Mouse (Mus musculus): ENCODE data around the gene 1700017B05Rik.
"Not testable (repeated sequence)": the region's sequence is repeated elsewhere in the genome, so short reads cannot be mapped to it uniquely, and the experiment has no call there.

Gene 1700017B05Rik

GRCm38 (mm10) chr9:57217220-57217619, 45.2 kb downstream of the 1700017B05Rik start:
- no peak for DNase-seq (ENCODE audit: low read depth)

- no peak for DNase-seq (ENCODE audit: low read depth)
Observed at GRCm38 (mm10) chr9:57214500-57214899, 47.9 kb downstream of the 1700017B05Rik start.

DNA sequence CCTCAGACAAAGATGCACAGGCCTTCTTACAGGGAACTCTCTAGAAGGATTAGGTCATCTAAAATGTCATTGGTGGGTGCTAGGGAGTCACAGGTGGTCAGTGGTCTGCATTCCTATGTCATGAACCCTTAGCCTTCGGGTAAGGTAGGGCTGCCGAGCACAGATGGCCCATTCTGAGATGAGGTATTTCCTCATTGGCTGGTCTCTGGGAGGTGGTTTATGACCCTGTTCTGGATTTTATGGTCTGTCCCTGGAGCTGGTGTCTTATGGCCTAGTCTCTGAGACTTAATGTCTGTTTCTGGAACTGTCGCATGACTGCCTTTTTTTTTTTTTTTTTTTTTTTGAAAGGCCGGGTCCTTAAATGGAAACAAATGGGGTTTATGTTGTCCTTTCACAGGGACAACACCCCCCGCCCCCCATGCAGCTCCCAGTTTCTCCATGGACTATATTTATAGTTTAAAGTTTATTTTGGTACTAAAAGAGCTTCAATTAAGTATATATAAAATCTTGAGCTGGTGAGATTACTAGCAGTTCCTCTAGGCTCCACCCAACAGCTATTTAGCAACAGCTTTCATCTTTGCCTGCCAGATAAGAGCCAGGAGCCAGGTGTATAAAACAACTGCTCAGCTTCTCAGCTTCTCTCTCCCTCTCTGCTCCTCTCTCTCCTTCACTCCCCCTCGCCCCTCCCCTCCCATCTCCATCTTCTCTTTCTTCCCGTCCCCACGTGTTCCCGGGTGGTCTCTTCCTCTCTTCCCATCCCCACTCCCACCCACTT, 49.8 kb downstream of the 1700017B05Rik start:
- DNase-seq (ENCODE audit: low read depth), result no peak

DNA sequence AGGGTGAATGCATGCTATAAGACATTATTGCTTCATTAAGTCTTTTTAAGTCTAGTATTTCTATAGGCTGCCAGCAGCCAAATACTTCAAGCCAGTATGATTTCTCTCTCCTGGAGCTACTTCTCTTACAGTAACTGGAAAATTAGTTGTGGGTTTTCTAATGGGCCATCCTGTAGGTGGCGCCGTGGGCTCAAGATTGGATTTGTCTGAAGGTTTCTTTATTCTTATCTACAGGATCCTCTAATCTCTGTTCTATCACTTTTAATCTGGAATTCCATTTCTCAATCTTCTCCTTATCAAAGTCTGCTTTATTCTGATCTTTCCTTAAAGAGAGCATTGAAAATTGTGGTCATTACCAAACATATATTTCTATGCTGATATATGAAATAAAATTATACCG, 53.1 kb downstream of the 1700017B05Rik start:
- DNase-seq (ENCODE audit: low read depth), result no peak

GRCm38 (mm10) chr9:57206896-57207295, 55.5 kb downstream of the 1700017B05Rik start:
- no peak for DNase-seq (ENCODE audit: low read depth)

DNA sequence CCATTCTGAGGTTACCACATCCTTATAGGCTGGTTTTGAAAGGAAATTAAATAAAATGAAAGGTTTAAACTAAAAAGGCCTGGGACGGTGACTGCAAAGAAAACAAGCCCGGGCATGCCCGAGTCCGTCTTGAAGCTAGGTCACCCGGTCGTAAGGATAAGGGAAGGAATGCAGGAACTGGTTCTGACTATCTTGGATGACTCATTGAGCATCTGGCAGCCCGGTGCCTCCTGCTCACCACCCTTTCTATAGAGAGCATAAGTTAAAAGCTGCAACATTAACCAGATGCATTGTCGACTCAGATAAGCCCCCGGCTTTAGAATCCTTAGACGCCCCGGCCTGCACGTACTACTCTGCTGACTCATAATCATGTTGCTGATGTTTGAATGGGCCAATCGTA, 58.8 kb downstream of the 1700017B05Rik start:
- not testable (repeated sequence) for DNase-seq (ENCODE audit: low read depth)
